In the genomic region with DNA sequence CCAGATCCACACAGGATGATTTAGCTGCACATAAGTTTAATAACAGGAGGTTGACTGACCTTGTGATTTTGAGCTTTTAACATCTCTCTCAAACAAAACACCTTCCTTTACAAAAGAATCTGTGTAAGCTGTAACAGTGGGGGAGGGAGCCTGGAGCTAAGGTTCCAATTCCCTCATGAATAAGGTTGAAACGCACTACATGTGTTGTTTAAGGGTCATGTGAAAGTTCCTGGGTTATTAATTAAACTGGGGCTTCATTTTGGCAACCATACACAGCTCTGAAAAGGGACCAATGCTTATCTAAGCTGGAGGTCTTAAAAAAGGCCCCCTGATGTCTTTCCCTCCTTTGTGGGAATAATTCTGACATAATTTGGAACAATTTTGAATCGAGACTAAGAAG, we compare ENCODE assay signal across 26 mouse cellular contexts.
DNase-seq lines count a peak whose midpoint lies in the region; ATAC-seq and TF ChIP-seq lines count a peak whose summit lies in the region.
"Had no signal": no experiment of that assay in that cellular context is flagged by ENCODE, and none has a peak within 500 bp of the region (broad histone marks: within the 10 kb centered on the region; RNA-seq: fewer than 3 reads in every experiment).

No protein-coding gene starts in this region.

- DNase-seq in embryo, embryonic 10 days (ENCODE audit: low spot score) = peak; percentile 11
- DNase-seq in embryo, embryonic 9.5 days (ENCODE audit: extremely low spot score) = no peak
- peak; percentile 6 for DNase-seq in hindbrain, embryonic 11.5 days (ENCODE audit: low spot score)
- DNase-seq in hindbrain, postnatal 0 days (ENCODE audit: low spot score) = no peak
- DNase-seq: adrenal gland, postnatal 14 days; cerebellum, adult 11 months; forebrain, postnatal 0 days; gastrocnemius, postnatal 36 days; kidney, adult 2 months; kidney, postnatal 25 days; liver, postnatal 0 days; right cerebral cortex, postnatal 14 days; thymus, adult 2 months had no signal

- no peaks in the 10 kb centered on the region for H3K4me1 ChIP-seq in hindbrain, embryonic 11.5 days (replicated peaks; ENCODE audit: control insufficient read depth, insufficient read depth, low read length)
- H3K4me1 ChIP-seq in hindbrain, postnatal 0 days (ENCODE audit: insufficient read depth, low read length) = no peaks in the 10 kb centered on the region
- H3K4me1 ChIP-seq in neural tube, embryonic 14.5 days (ENCODE audit: control insufficient read depth, insufficient read depth, low read length) = no peaks in the 10 kb centered on the region
- peaks cover 5% of the 10 kb centered on the region; the same call in 1 of the 2 replicates for H3K4me1 ChIP-seq in neural tube, embryonic 15.5 days
- H3K4me1 ChIP-seq in kidney, embryonic 14.5 days (ENCODE audit: control insufficient read depth, insufficient read depth, low read length) = no peaks in the 10 kb centered on the region
- H3K4me1 ChIP-seq: embryonic facial prominence, embryonic 12.5 days; limb, embryonic 12.5 days had no signal

- peak; percentile 39; the same call in 1 of the 2 replicates for ATAC-seq in hindbrain, embryonic 11.5 days (ENCODE audit: low FRiP score)
- ATAC-seq in hindbrain, postnatal 0 days = no peak
- ATAC-seq in neural tube, embryonic 14.5 days (ENCODE audit: low read depth) = 0 out of 2 replicates have a peak, but pooled peaks have one; percentile 30
- ATAC-seq in neural tube, embryonic 15.5 days (ENCODE audit: low FRiP score) = no peak
- ATAC-seq in kidney, embryonic 14.5 days (ENCODE audit: low FRiP score, low TSS enrichment) = no peak
- ATAC-seq: CD4-positive, CD25-positive, alpha-beta regulatory T cell, adult 4 months; forebrain, postnatal 0 days; liver, postnatal 0 days; lung, postnatal 0 days had no signal

- TF ChIP-seq CTCF in hindbrain, postnatal 0 days (IDR thresholded peaks at IDR 0.05; ENCODE audit: low read depth) = no peak

- WGBS in hindbrain, embryonic 11.5 days = 22% methylated on average over 2 of the region's 2 CpGs
- WGBS in hindbrain, postnatal 0 days = 14% methylated on average over 2 of the region's 2 CpGs
- 17% methylated on average over 2 of the region's 2 CpGs for WGBS in neural tube, embryonic 14.5 days
- WGBS in neural tube, embryonic 15.5 days = 30% methylated on average over 2 of the region's 2 CpGs
- WGBS in kidney, embryonic 14.5 days = 34% methylated on average over 2 of the region's 2 CpGs

- H3K27ac ChIP-seq in hindbrain, embryonic 11.5 days (ENCODE audit: low read depth, low read length) = no peak overlapping the region
- H3K27ac ChIP-seq in hindbrain, postnatal 0 days = no peak overlapping the region
- no peak overlapping the region for H3K27ac ChIP-seq in neural tube, embryonic 14.5 days (ENCODE audit: low read depth, low read length)
- H3K27ac ChIP-seq in neural tube, embryonic 15.5 days (replicated peaks) = no peak overlapping the region
- H3K27ac ChIP-seq in kidney, embryonic 14.5 days (ENCODE audit: low read depth, low read length) = no peak overlapping the region
- H3K27ac ChIP-seq: embryonic facial prominence, embryonic 12.5 days; hindbrain, embryonic 14.5 days; limb, embryonic 12.5 days; macrophage; stomach, postnatal 0 days had no signal

- no peaks in the 10 kb centered on the region for H3K27me3 ChIP-seq in hindbrain, embryonic 11.5 days (ENCODE audit: control insufficient read depth, insufficient read depth, low read length)
- H3K27me3 ChIP-seq in hindbrain, postnatal 0 days (ENCODE audit: insufficient read depth, low read length) = no peaks in the 10 kb centered on the region
- no peaks in the 10 kb centered on the region for H3K27me3 ChIP-seq in neural tube, embryonic 14.5 days (ENCODE audit: control insufficient read depth, insufficient read depth, low read length)
- H3K27me3 ChIP-seq in neural tube, embryonic 15.5 days (replicated peaks) = no peaks in the 10 kb centered on the region
- H3K27me3 ChIP-seq in kidney, embryonic 14.5 days (ENCODE audit: control insufficient read depth, insufficient read depth, low read length) = no peaks in the 10 kb centered on the region
- H3K27me3 ChIP-seq: embryonic facial prominence, embryonic 12.5 days; heart, embryonic 15.5 days; limb, embryonic 12.5 days; midbrain, embryonic 15.5 days had no signal

- H3K36me3 ChIP-seq in hindbrain, embryonic 11.5 days (ENCODE audit: control insufficient read depth, insufficient read depth, low read length) = no peaks in the 10 kb centered on the region
- H3K36me3 ChIP-seq in hindbrain, postnatal 0 days (ENCODE audit: insufficient read depth, low read length) = no peaks in the 10 kb centered on the region
- no peaks in the 10 kb centered on the region for H3K36me3 ChIP-seq in neural tube, embryonic 14.5 days (ENCODE audit: control insufficient read depth, insufficient read depth, low read length)
- H3K36me3 ChIP-seq in neural tube, embryonic 15.5 days = no peaks in the 10 kb centered on the region
- H3K36me3 ChIP-seq in kidney, embryonic 14.5 days (ENCODE audit: control insufficient read depth, insufficient read depth, low read length) = no peaks in the 10 kb centered on the region
- H3K36me3 ChIP-seq: embryonic facial prominence, embryonic 12.5 days; heart, embryonic 15.5 days; limb, embryonic 12.5 days; midbrain, embryonic 15.5 days had no signal

- H3K4me2 ChIP-seq in hindbrain, embryonic 11.5 days (replicated peaks; ENCODE audit: low read depth, low read length) = no peak overlapping the region
- H3K4me2 ChIP-seq in hindbrain, postnatal 0 days (ENCODE audit: low read depth, low read length) = no peak overlapping the region
- no peak overlapping the region for H3K4me2 ChIP-seq in neural tube, embryonic 14.5 days (ENCODE audit: low read depth, low read length)
- H3K4me2 ChIP-seq in neural tube, embryonic 15.5 days = no peak overlapping the region
- H3K4me2 ChIP-seq in kidney, embryonic 14.5 days (replicated peaks; ENCODE audit: low read depth, low read length) = no peak overlapping the region
- H3K4me2 ChIP-seq: embryonic facial prominence, embryonic 12.5 days; hindbrain, embryonic 14.5 days; limb, embryonic 12.5 days; liver, embryonic 11.5 days; midbrain, embryonic 15.5 days had no signal

- no peaks in the 10 kb centered on the region for H3K9me3 ChIP-seq in hindbrain, embryonic 11.5 days (ENCODE audit: control insufficient read depth, low read length)
- no peaks in the 10 kb centered on the region for H3K9me3 ChIP-seq in hindbrain, postnatal 0 days (ENCODE audit: low read length)
- no peaks in the 10 kb centered on the region for H3K9me3 ChIP-seq in neural tube, embryonic 14.5 days (ENCODE audit: control insufficient read depth, low read length)
- no peaks in the 10 kb centered on the region for H3K9me3 ChIP-seq in neural tube, embryonic 15.5 days (replicated peaks)
- no peaks in the 10 kb centered on the region for H3K9me3 ChIP-seq in kidney, embryonic 14.5 days (ENCODE audit: control insufficient read depth, low read length)
- H3K9me3 ChIP-seq: embryonic facial prominence, embryonic 12.5 days; heart, embryonic 15.5 days; limb, embryonic 12.5 days; midbrain, embryonic 15.5 days had no signal

- H3K4me3 ChIP-seq in hindbrain, embryonic 11.5 days (ENCODE audit: low read depth, low read length) = no peak overlapping the region
- H3K4me3 ChIP-seq in hindbrain, postnatal 0 days (ENCODE audit: low read length) = no peak overlapping the region
- H3K4me3 ChIP-seq in neural tube, embryonic 14.5 days (ENCODE audit: low read depth, low read length) = no peak overlapping the region
- H3K4me3 ChIP-seq in neural tube, embryonic 15.5 days (replicated peaks) = no peak overlapping the region
- no peak overlapping the region for H3K4me3 ChIP-seq in kidney, embryonic 14.5 days (ENCODE audit: low read length)
- H3K4me3 ChIP-seq: embryonic facial prominence, embryonic 12.5 days; heart, embryonic 15.5 days; limb, embryonic 12.5 days; midbrain, embryonic 15.5 days had no signal

- H3K9ac ChIP-seq in hindbrain, embryonic 11.5 days (ENCODE audit: low read depth, low read length) = no peak overlapping the region
- no peak overlapping the region for H3K9ac ChIP-seq in hindbrain, postnatal 0 days (replicated peaks; ENCODE audit: low read length)
- H3K9ac ChIP-seq in neural tube, embryonic 14.5 days (replicated peaks; ENCODE audit: low read depth, low read length) = no peak overlapping the region
- H3K9ac ChIP-seq in neural tube, embryonic 15.5 days (replicated peaks) = no peak overlapping the region
- no peak overlapping the region for H3K9ac ChIP-seq in kidney, embryonic 14.5 days (ENCODE audit: low read depth, low read length)
- H3K9ac ChIP-seq: embryonic facial prominence, embryonic 12.5 days; forebrain, postnatal 0 days; heart, embryonic 15.5 days; hindbrain, embryonic 14.5 days; limb, embryonic 12.5 days; liver, postnatal 0 days; midbrain, embryonic 15.5 days had no signal

Comparison
In these comparisons a context has a peak if more than half of its experiments do, and no peak if none do; other contexts are left out.
1. DNase-seq: peak in embryo, embryonic 10 days (single experiment) and hindbrain, embryonic 11.5 days (single experiment); none in embryo, embryonic 9.5 days (single experiment) and hindbrain, postnatal 0 days (single experiment).
2. ATAC-seq: peak in hindbrain, embryonic 11.5 days (single experiment) and neural tube, embryonic 14.5 days (single experiment); none in hindbrain, postnatal 0 days (single experiment), neural tube, embryonic 15.5 days (single experiment) and kidney, embryonic 14.5 days (single experiment).